Comparison of ENCODE assay signal across 7 mouse cellular contexts in the genomic region with DNA sequence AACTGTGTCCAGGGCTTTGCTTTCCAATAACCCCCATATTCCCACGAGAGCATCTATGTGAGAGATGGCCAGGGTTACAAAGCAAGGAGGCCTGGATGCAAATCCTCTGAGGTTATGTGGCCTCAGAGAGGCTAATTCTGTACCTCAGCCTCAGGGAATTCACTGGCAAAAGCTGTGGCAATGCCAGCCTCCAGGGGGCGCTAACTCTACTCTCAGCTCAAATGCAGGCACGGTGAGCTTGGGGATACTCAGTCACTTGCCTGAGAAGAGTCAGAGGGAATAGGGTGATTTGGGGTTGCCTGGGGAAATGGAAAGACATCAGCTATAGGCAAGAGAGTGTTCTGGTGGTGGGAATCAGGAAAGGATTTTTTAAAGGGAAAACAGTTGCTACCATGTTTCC. TPM values are rescaled to one million over a fixed set of nuclear protein-coding genes. Genes with fewer than 3 reads are reported as not detected.
DNase-seq lines count a peak whose midpoint lies in the region.

No protein-coding gene starts in this region.

- DNase-seq in thymus, postnatal 14 days: peak; percentile 39
- no peak for DNase-seq in thymus, adult 18-20 months
- peak; percentile 70 for DNase-seq in adrenal gland, adult 2 months
- peak; percentile 65 for DNase-seq in embryo, embryonic 11 days
- peak; percentile 76 for DNase-seq in kidney, postnatal 10 days
- peak; percentile 35 to 56 for DNase-seq in lung, adult 18-20 months
- peak; percentile 73 for DNase-seq in right cerebral cortex, postnatal 4 days

RNA-seq across cellular contexts. Expression of gene Phf21b, which starts 52.2 kb away (rescaled TPM):
- total RNA-seq in adrenal gland, adult 2 months (2021): 1 to 10 TPM; 1.7 to 1.8 TPM
- 5.2 and 5.5 TPM in 2 replicates for polyA plus RNA-seq in adrenal gland, adult 2 months (2012; rRNA removed)

Comparison
In these comparisons a context has a peak if more than half of its experiments do, and no peak if none do; other contexts are left out.
1. DNase-seq: peak in thymus, postnatal 14 days (single experiment), adrenal gland, adult 2 months (single experiment), embryo, embryonic 11 days (single experiment), kidney, postnatal 10 days (single experiment), lung, adult 18-20 months (2 of 2) and right cerebral cortex, postnatal 4 days (single experiment); none in thymus, adult 18-20 months (0 of 2).